Mouse (Mus musculus): Measurements from ENCODE around the gene Hmcn1. TPM values are rescaled to one million over a fixed set of nuclear protein-coding genes. Genes with fewer than 3 reads are reported as not detected.
A peak's percentile ranks its signal among the peaks of the same experiment; 100 is the strongest.

Gene Hmcn1
- polyA plus RNA-seq, 1 experiment from 2014 or later = 1.4 TPM

GRCm38 (mm10) chr1:150760801-150761331 lies 232.4 kb downstream of the Hmcn1 start:
- WGBS = 55% methylated on average over 2 of the region's 2 CpGs
- H3K27ac ChIP-seq = no peak overlapping the region

GRCm38 (mm10) chr1:150759476-150760079 lies 233.7 kb downstream of the Hmcn1 start:
- Histone ChIP-seq H3K4me2 (replicated peaks) (no peak overlapping the region), H3K4me1 (replicated peaks) (no peaks in the 10 kb centered on the region), H3K27me3 (no peaks in the 10 kb centered on the region), H3K9ac (replicated peaks) (no peak overlapping the region), H3K36me3 (no peaks in the 10 kb centered on the region), H3K4me3 (replicated peaks) (no peak overlapping the region), H3K27ac (no peak overlapping the region), H3K9me3 (no peaks in the 10 kb centered on the region)
- ATAC-seq = no peak
- WGBS = 81% methylated on average over 2 of the region's 2 CpGs

More at GRCm38 (mm10) chr1:150760801-150761331, 232.4 kb downstream of the Hmcn1 start:
- no peak for ATAC-seq
- H3K4me1 ChIP-seq (replicated peaks) = no peaks in the 10 kb centered on the region
- H3K4me3 ChIP-seq (replicated peaks) = no peak overlapping the region
- H3K4me2 ChIP-seq (replicated peaks) = no peak overlapping the region
- H3K27me3 ChIP-seq = no peaks in the 10 kb centered on the region
- H3K9ac ChIP-seq (replicated peaks) = no peak overlapping the region
- H3K9me3 ChIP-seq = no peaks in the 10 kb centered on the region
- H3K36me3 ChIP-seq = no peaks in the 10 kb centered on the region

GRCm38 (mm10) chr1:150753920-150754319 lies 239.3 kb downstream of the Hmcn1 start:
- Histone ChIP-seq H3K9ac (replicated peaks) (no peak overlapping the region), H3K4me2 (replicated peaks) (no peak overlapping the region), H3K27ac (no peak overlapping the region), H3K36me3 (no peaks in the 10 kb centered on the region), H3K9me3 (no peaks in the 10 kb centered on the region), H3K27me3 (no peaks in the 10 kb centered on the region), H3K4me1 (replicated peaks) (no peaks in the 10 kb centered on the region), H3K4me3 (replicated peaks) (no peak overlapping the region)
- 98% methylated on average over 5 of the region's 5 CpGs for WGBS
- no peak for ATAC-seq

- Histone ChIP-seq H3K9me3 (no peaks in the 10 kb centered on the region), H3K27ac (no peak overlapping the region), H3K27me3 (no peaks in the 10 kb centered on the region), H3K4me3 (replicated peaks) (no peak overlapping the region), H3K4me2 (replicated peaks) (no peak overlapping the region), H3K9ac (replicated peaks) (no peak overlapping the region), H3K36me3 (no peaks in the 10 kb centered on the region), H3K4me1 (replicated peaks) (no peaks in the 10 kb centered on the region)
- ATAC-seq = no peak
- 87% methylated on average over 3 of the region's 3 CpGs for WGBS
Observed at GRCm38 (mm10) chr1:150748783-150749182, 244.5 kb downstream of the Hmcn1 start.

- Histone ChIP-seq H3K4me3 (replicated peaks) (no peak overlapping the region), H3K27ac (no peak overlapping the region), H3K9ac (replicated peaks) (no peak overlapping the region), H3K4me1 (replicated peaks) (no peaks in the 10 kb centered on the region), H3K27me3 (no peaks in the 10 kb centered on the region), H3K4me2 (replicated peaks) (no peak overlapping the region), H3K36me3 (no peaks in the 10 kb centered on the region), H3K9me3 (no peaks in the 10 kb centered on the region)
- ATAC-seq = no peak
- WGBS = 89% methylated on average over 4 of the region's 4 CpGs
Observed at GRCm38 (mm10) chr1:150747771-150748170, 245.5 kb downstream of the Hmcn1 start.

GRCm38 (mm10) chr1:150743097-150743843 lies 250.0 kb downstream of the Hmcn1 start:
- Histone ChIP-seq H3K4me2 (replicated peaks) (no peak overlapping the region), H3K9ac (replicated peaks) (no peak overlapping the region), H3K4me3 (replicated peaks) (no peak overlapping the region), H3K27me3 (no peaks in the 10 kb centered on the region), H3K9me3 (no peaks in the 10 kb centered on the region), H3K4me1 (replicated peaks) (no peaks in the 10 kb centered on the region), H3K36me3 (no peaks in the 10 kb centered on the region), H3K27ac (no peak overlapping the region)
- ATAC-seq = peak; percentile 43; the same call in 1 of the 2 replicates
- WGBS = 75% methylated on average over 19 of the region's 19 CpGs

GRCm38 (mm10) chr1:150742376-150743087 lies 250.7 kb downstream of the Hmcn1 start:
- ATAC-seq = no peak
- no peak overlapping the region for H3K4me2 ChIP-seq (replicated peaks)
- H3K36me3 ChIP-seq = no peaks in the 10 kb centered on the region
- no peaks in the 10 kb centered on the region for H3K4me1 ChIP-seq (replicated peaks)
- WGBS = 73% methylated on average over 7 of the region's 7 CpGs
- no peaks in the 10 kb centered on the region for H3K9me3 ChIP-seq
- H3K4me3 ChIP-seq (replicated peaks) = no peak overlapping the region
- H3K27ac ChIP-seq = no peak overlapping the region
- no peaks in the 10 kb centered on the region for H3K27me3 ChIP-seq
- H3K9ac ChIP-seq (replicated peaks) = no peak overlapping the region

GRCm38 (mm10) chr1:150711438-150711837 lies 281.8 kb downstream of the Hmcn1 start:
- 90% methylated on average over 5 of the region's 5 CpGs for WGBS
- Histone ChIP-seq H3K4me3 (replicated peaks) (no peak overlapping the region), H3K36me3 (no peaks in the 10 kb centered on the region), H3K9me3 (no peaks in the 10 kb centered on the region), H3K4me2 (replicated peaks) (no peak overlapping the region), H3K27me3 (no peaks in the 10 kb centered on the region), H3K9ac (replicated peaks) (no peak overlapping the region), H3K27ac (no peak overlapping the region), H3K4me1 (replicated peaks) (no peaks in the 10 kb centered on the region)
- ATAC-seq = no peak

GRCm38 (mm10) chr1:150706502-150706901 lies 286.7 kb downstream of the Hmcn1 start:
- ATAC-seq = no peak
- no peak overlapping the region for H3K27ac ChIP-seq
- H3K27me3 ChIP-seq = no peaks in the 10 kb centered on the region
- no peaks in the 10 kb centered on the region for H3K4me1 ChIP-seq (replicated peaks)
- 83% methylated on average over 4 of the region's 4 CpGs for WGBS
- no peak overlapping the region for H3K9ac ChIP-seq (replicated peaks)
- no peaks in the 10 kb centered on the region for H3K36me3 ChIP-seq
- H3K4me2 ChIP-seq (replicated peaks) = no peak overlapping the region
- H3K4me3 ChIP-seq (replicated peaks) = no peak overlapping the region
- no peaks in the 10 kb centered on the region for H3K9me3 ChIP-seq

- WGBS = 88% methylated on average over 3 of the region's 3 CpGs
- Histone ChIP-seq H3K4me1 (replicated peaks) (no peaks in the 10 kb centered on the region), H3K36me3 (no peaks in the 10 kb centered on the region), H3K4me3 (replicated peaks) (no peak overlapping the region), H3K27me3 (no peaks in the 10 kb centered on the region), H3K9me3 (no peaks in the 10 kb centered on the region), H3K27ac (no peak overlapping the region), H3K4me2 (replicated peaks) (no peak overlapping the region), H3K9ac (replicated peaks) (no peak overlapping the region)
- no peak for ATAC-seq
Observed at GRCm38 (mm10) chr1:150697749-150698148, 295.5 kb downstream of the Hmcn1 start.

- ATAC-seq = no peak
- H3K27ac ChIP-seq = no peak overlapping the region
- no peaks in the 10 kb centered on the region for H3K4me1 ChIP-seq (replicated peaks)
- no peaks in the 10 kb centered on the region for H3K9me3 ChIP-seq
- no peaks in the 10 kb centered on the region for H3K36me3 ChIP-seq
- no peak overlapping the region for H3K4me3 ChIP-seq (replicated peaks)
- no peaks in the 10 kb centered on the region for H3K27me3 ChIP-seq
- no peak overlapping the region for H3K9ac ChIP-seq (replicated peaks)
- H3K4me2 ChIP-seq (replicated peaks) = no peak overlapping the region
- 93% methylated on average over 6 of the region's 6 CpGs for WGBS
Observed at GRCm38 (mm10) chr1:150682044-150682443, 311.2 kb downstream of the Hmcn1 start.

GRCm38 (mm10) chr1:150681433-150681832 lies 311.8 kb downstream of the Hmcn1 start:
- H3K4me1 ChIP-seq (replicated peaks) = no peaks in the 10 kb centered on the region
- no peak for ATAC-seq
- H3K9me3 ChIP-seq = no peaks in the 10 kb centered on the region
- H3K27ac ChIP-seq = no peak overlapping the region
- no peak overlapping the region for H3K4me3 ChIP-seq (replicated peaks)
- H3K9ac ChIP-seq (replicated peaks) = no peak overlapping the region
- H3K27me3 ChIP-seq = no peaks in the 10 kb centered on the region
- WGBS = 88% methylated on average over 3 of the region's 3 CpGs
- H3K4me2 ChIP-seq (replicated peaks) = no peak overlapping the region
- no peaks in the 10 kb centered on the region for H3K36me3 ChIP-seq

All from midbrain, embryonic 13.5 days (tissue).